Mouse (Mus musculus) stomach, embryonic 16.5 days (tissue): ENCODE data around the gene Cd160. TPM values are rescaled to one million over a fixed set of nuclear protein-coding genes. Genes with fewer than 3 reads are reported as not detected.

Experiments used
- ATAC-seq: fragments of 200-750 bp; cut with Nextera tagmentation; 2 replicates; pipeline ENCODE4 v1.8.0; 2017; ENCODE audit warnings: moderate number of reproducible peaks, moderate TSS enrichment; ENCODE audit not compliant: insufficient read depth, low FRiP score
- H3K27ac ChIP-seq: fragments of 300-500 bp; sonication (generic); 2 replicates; pipeline ENCODE4 v1.5.1; 2014; ENCODE audit warnings: low read length
- H3K27me3 ChIP-seq: fragments of 300-500 bp; sonication (generic); 2 replicates; pipeline ENCODE4 v1.6.1; 2014; ENCODE audit warnings: low read length, control low read depth, mixed read lengths; ENCODE audit not compliant: control insufficient read depth, insufficient read depth
- H3K36me3 ChIP-seq: fragments of 300-500 bp; sonication (generic); 2 replicates; pipeline ENCODE4 v1.6.1; 2014; ENCODE audit warnings: low read length; ENCODE audit not compliant: control insufficient read depth, insufficient read depth
- H3K4me1 ChIP-seq: fragments of 300-500 bp; sonication (generic); 2 replicates; pipeline ENCODE4 v1.6.1; 2014; ENCODE audit warnings: low read length, control low read depth, mixed read lengths; ENCODE audit not compliant: control insufficient read depth, insufficient read depth
- H3K4me2 ChIP-seq: fragments of 300-500 bp; sonication (generic); 2 replicates; pipeline ENCODE4 v1.6.1; 2014; ENCODE audit warnings: low read depth, low read length, mixed read lengths
- H3K4me3 ChIP-seq: fragments of 300-500 bp; sonication (generic); replicated peaks from 2 replicates; pipeline ENCODE4 v1.5.1; 2014; ENCODE audit warnings: mild to moderate bottlenecking, low read length
- H3K9ac ChIP-seq: fragments of 300-500 bp; sonication (generic); 2 replicates; pipeline ENCODE4 v1.6.1; 2014; ENCODE audit warnings: low read length
- H3K9me3 ChIP-seq: fragments of 300-500 bp; sonication (generic); replicated peaks from 2 replicates; pipeline ENCODE4 v1.6.1; 2016; ENCODE audit warnings: low read length, control low read depth; ENCODE audit not compliant: control insufficient read depth
- WGBS: fragments of 180-500 bp; shearing (Covaris S2); extraction: QIAGEN DNeasy Blood & Tissue Kit; methylation state at CpG from one replicate; pipeline ENCODE4 v1.1.7; 2014; 5-methylcytosine and 5-hydroxymethylcytosine counted together
- polyA plus RNA-seq: library from polyadenylated mRNA; unstranded; fragments of >200 nt; fragmentation: Nextera tagmentation; extraction: Ambion mirVana; gene quantifications from 2 replicates; pipeline ENCODE4 v1.2.1, GENCODE M21; 2015

Cd160 gene
- polyA plus RNA-seq, 1 experiment from 2014 or later: 0.30 TPM

DNA sequence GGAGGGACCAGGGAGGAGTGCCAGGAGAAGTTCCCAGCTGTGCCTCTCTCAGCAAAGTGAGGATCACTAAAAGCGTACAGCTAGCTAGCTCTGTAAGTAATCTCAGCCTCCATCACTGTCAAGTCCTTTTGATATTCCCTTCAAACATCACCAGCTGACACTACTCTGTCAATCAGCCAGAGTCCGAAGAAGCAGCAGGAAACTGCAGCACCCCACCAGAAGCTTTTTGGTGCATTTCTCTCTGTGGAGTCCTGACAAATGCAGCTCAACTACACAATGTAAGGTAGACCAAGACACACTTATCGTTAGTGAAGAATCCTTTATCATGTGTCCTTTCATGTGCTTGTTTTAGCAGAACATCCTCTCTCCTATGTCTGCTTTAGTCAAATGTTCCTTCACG lies 7.6 kb downstream of the Cd160 start:
- no peak for ATAC-seq
- Histone ChIP-seq H3K9ac (no peak overlapping the region), H3K27me3 (no peaks in the 10 kb centered on the region), H3K36me3 (no peaks in the 10 kb centered on the region), H3K9me3 (no peaks in the 10 kb centered on the region), H3K4me3 (no peak overlapping the region), H3K4me2 (no peak overlapping the region), H3K27ac (no peak overlapping the region), H3K4me1 (no peaks in the 10 kb centered on the region)
- 85% methylated on average over 4 of the region's 4 CpGs for WGBS

DNA sequence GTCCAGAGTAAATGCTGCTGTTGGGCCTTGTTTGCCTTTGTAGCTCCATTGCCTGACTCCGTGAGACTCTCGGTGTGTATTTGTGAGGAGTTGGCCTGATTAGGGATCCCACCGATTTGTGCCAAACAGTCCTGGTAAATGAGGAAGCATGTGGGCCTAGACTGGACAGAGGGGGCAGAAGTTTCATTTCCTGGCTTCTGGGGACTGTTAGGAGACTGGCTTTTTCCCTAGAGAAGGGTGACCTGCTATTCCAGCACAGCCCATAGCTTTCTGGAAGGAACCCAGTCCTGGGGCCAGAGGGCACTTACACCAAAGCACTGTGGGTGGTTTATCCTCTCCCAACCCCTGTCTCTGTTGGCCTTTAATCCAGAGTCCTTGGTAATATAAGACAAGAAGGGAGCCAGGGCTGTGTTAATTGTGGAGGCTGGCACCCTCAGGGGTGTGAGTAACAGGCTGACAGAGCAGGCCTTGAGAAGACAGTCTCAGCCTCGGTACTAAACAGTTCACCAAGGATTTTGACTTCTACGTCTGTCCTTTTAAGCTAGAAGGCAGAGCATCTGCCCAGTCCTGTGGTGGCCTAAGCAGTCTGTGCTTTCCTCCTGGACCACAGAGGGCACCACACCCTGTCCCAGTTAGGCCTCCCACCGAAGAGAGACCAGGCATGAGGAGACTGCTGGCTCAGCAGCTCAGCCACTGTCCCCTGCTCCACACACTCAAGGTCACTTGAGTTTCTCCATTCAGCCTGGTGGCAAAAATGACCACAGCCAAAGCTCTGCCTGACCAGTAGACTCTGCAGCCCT lies 8.8 kb downstream of the Cd160 start:
- 69% methylated on average over 6 of the region's 6 CpGs for whole genome bisulfite sequencing
- ATAC-seq: no peak

GRCm38 (mm10) chr3:96814342-96814741 lies 14.8 kb downstream of the Cd160 start:
- ATAC-seq: no peak
- Histone ChIP-seq H3K4me2 (no peak overlapping the region), H3K27me3 (no peaks in the 10 kb centered on the region), H3K9me3 (no peaks in the 10 kb centered on the region), H3K36me3 (no peaks in the 10 kb centered on the region), H3K4me1 (peaks cover 7% of the 10 kb centered on the region), H3K9ac (no peak overlapping the region), H3K4me3 (no peak overlapping the region), H3K27ac (no peak overlapping the region)
- WGBS: 58% methylated on average over 6 of the region's 6 CpGs

More for the DNA sequence above, 8.8 kb downstream of the Cd160 start:
- Histone ChIP-seq H3K9ac (no peak overlapping the region), H3K27ac (no peak overlapping the region), H3K4me2 (no peak overlapping the region), H3K9me3 (no peaks in the 10 kb centered on the region), H3K36me3 (no peaks in the 10 kb centered on the region), H3K27me3 (no peaks in the 10 kb centered on the region), H3K4me1 (no peaks in the 10 kb centered on the region), H3K4me3 (no peak overlapping the region)

DNA sequence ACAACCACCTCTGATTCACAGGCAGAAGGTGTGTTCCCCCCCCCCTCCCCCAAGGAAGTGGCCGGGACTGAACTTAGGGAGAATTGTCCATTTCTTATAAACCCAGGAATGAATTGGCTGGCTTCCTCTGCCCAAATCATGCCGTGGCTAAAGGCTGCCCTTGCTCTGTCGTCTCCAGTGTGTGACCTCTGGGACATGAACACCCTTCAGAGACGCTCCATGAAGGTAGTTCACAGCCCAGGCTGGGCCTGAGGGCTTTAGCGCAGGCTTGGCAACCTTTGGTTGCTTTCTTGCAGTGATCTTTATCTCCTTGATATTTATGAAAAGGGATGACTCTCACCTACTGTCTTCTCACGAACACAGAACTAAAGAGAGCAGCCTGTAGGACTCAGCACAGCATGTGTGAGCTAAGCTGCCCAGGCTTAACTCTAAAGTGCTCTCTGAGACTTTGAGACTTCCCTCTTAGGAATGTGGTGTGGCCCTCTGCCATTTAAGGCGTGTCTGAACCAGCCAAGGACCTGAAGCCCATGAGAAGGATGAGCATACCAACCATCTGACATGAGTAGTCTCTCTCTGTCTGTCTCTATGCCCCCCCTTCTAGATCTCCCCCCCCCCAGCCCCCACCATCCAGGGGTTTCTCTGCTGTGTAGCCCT lies 15.4 kb downstream of the Cd160 start:
- no peak overlapping the region for H3K4me2 ChIP-seq
- no peaks in the 10 kb centered on the region for H3K36me3 ChIP-seq
- WGBS: 47% methylated on average over 7 of the region's 7 CpGs

DNA sequence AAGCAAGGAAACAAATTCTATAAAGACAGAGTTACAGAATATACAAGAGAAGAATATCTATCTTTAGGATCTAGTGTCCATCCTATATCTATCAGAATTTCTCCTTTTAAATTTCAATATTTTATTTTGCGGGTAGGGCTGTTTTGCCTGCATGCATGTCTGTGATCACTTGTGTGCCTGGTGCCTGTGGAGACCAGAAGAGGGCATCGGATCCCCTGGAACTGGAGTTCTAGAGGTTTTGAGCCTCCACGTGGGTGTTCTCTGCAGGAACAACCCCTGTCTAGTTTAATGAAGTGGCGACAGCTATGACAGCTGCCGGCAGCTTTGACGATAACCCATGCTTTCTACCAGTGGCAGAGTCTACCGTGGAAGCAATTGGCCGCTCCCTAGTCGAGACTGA lies 16.0 kb downstream of the Cd160 start:
- Histone ChIP-seq H3K9me3 (no peaks in the 10 kb centered on the region), H3K4me3 (0 out of 2 replicates have a peak overlapping the region, but pooled peaks have one; percentile 26), H3K27me3 (no peaks in the 10 kb centered on the region), H3K4me1 (peaks cover 7% of the 10 kb centered on the region), H3K27ac (no peak overlapping the region), H3K4me2 (peak overlapping the region; percentile 44), H3K36me3 (no peaks in the 10 kb centered on the region), H3K9ac (no peak overlapping the region; the same call in 1 of the 2 replicates)
- 9% methylated on average over 9 of the region's 9 CpGs for WGBS
- ATAC-seq: peak; percentile 19; the same call in 1 of the 2 replicates

More for the DNA sequence above, 15.4 kb downstream of the Cd160 start:
- Histone ChIP-seq H3K4me3 (no peak overlapping the region), H3K9ac (no peak overlapping the region; the same call in 1 of the 2 replicates), H3K9me3 (no peaks in the 10 kb centered on the region), H3K27ac (no peak overlapping the region), H3K4me1 (peaks cover 7% of the 10 kb centered on the region), H3K27me3 (no peaks in the 10 kb centered on the region)
- ATAC-seq: no peak

GRCm38 (mm10) chr3:96812395-96813091 lies 16.6 kb downstream of the Cd160 start:
- peak overlapping the region; percentile 26; the same call in 1 of the 2 replicates for H3K4me3 ChIP-seq
- H3K4me1 ChIP-seq: peaks cover 7% of the 10 kb centered on the region
- H3K27ac ChIP-seq: no peak overlapping the region
- peak; percentile 49; the same call in 1 of the 2 replicates for ATAC-seq
- H3K27me3 ChIP-seq: no peaks in the 10 kb centered on the region
- WGBS: 27% methylated on average over 20 of the region's 20 CpGs
- peak overlapping the region; percentile 44 for H3K4me2 ChIP-seq
- H3K36me3 ChIP-seq: no peaks in the 10 kb centered on the region
- no peaks in the 10 kb centered on the region for H3K9me3 ChIP-seq
- H3K9ac ChIP-seq: no peak overlapping the region

DNA sequence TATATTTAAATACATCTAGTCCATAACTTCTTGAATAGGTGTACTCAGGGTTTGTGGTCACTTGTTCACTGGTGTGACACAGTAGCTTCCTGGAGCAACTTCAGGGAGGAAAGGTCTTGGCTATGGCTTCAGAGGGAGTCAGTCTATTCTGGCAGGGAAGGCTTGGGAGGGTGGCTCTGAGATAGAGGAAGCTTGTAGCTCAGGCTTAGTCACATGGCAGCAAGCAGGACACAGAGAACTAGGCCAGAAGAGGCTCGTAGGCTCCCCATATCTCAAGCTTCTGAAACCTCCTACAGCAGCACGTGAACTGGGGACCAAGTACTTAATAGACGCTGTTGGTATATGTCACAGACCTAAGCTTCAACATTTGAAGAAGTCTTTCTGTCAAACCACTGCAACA lies 17.9 kb downstream of the Cd160 start:
- H3K36me3 ChIP-seq: no peaks in the 10 kb centered on the region
- WGBS: 77% methylated on average over 3 of the region's 3 CpGs
- H3K4me2 ChIP-seq: no peak overlapping the region
- no peaks in the 10 kb centered on the region for H3K27me3 ChIP-seq
- H3K9me3 ChIP-seq: no peaks in the 10 kb centered on the region
- no peak overlapping the region for H3K9ac ChIP-seq
- H3K27ac ChIP-seq: no peak overlapping the region
- peaks cover 7% of the 10 kb centered on the region for H3K4me1 ChIP-seq
- ATAC-seq: no peak
- H3K4me3 ChIP-seq: no peak overlapping the region

GRCm38 (mm10) chr3:96808651-96809050 lies 20.5 kb downstream of the Cd160 start:
- H3K27me3 ChIP-seq: no peaks in the 10 kb centered on the region
- 71% methylated on average over 3 of the region's 3 CpGs for WGBS
- no peak overlapping the region for H3K4me3 ChIP-seq
- no peaks in the 10 kb centered on the region for H3K9me3 ChIP-seq
- peaks cover 6% of the 10 kb centered on the region for H3K4me1 ChIP-seq
- H3K36me3 ChIP-seq: no peaks in the 10 kb centered on the region
- H3K9ac ChIP-seq: no peak overlapping the region
- H3K4me2 ChIP-seq: no peak overlapping the region
- no peak for ATAC-seq
- no peak overlapping the region for H3K27ac ChIP-seq

GRCm38 (mm10) chr3:96808136-96808535 lies 21.0 kb downstream of the Cd160 start:
- no peak for ATAC-seq
- WGBS: 79% methylated on average over 3 of the region's 3 CpGs
- Histone ChIP-seq H3K27me3 (no peaks in the 10 kb centered on the region), H3K9me3 (no peaks in the 10 kb centered on the region), H3K4me3 (no peak overlapping the region), H3K36me3 (no peaks in the 10 kb centered on the region), H3K4me1 (peaks cover 1% of the 10 kb centered on the region), H3K4me2 (no peak overlapping the region), H3K27ac (no peak overlapping the region), H3K9ac (no peak overlapping the region)
